Mouse (Mus musculus) ovary, postnatal 14 days (tissue): Measurements from ENCODE around the gene 1700001C19Rik.
"Not testable (repeated sequence)": the region's sequence is repeated elsewhere in the genome, so short reads cannot be mapped to it uniquely, and the experiment has no call there.

ENCODE experiments used
- DNase-seq: peaks from one replicate; pipeline ENCODE4 v3.0.0; 2022; ENCODE audit warnings: low spot score

1700001C19Rik gene

GRCm38 (mm10) chr17:47430815-47431214 lies 6.4 kb downstream of the 1700001C19Rik start:
- DNase-seq = no peak

DNA sequence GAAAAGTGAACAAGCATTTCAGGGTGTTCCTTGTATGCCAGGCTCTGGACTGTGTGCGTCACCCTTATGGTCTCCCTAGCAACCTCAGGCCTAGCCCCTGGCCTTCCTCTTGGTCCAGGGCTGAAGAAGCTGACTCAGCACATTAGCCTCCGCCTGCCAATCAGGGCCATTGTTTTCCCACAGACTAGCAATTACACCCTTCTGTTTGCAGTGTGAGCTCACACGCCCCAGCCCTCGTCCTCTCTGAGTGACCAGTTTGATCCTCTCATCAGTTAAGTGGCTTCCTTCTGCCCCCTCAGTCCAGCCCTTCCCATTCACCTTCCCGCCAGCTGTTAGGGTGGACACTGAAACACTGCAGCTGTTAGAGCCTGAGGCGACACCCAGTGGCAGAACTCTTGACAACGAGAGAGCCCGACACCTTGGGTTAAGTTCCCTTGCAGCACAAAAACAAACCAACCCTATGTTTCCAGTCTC lies 8.3 kb downstream of the 1700001C19Rik start:
- peak; percentile 29 for DNase-seq

DNA sequence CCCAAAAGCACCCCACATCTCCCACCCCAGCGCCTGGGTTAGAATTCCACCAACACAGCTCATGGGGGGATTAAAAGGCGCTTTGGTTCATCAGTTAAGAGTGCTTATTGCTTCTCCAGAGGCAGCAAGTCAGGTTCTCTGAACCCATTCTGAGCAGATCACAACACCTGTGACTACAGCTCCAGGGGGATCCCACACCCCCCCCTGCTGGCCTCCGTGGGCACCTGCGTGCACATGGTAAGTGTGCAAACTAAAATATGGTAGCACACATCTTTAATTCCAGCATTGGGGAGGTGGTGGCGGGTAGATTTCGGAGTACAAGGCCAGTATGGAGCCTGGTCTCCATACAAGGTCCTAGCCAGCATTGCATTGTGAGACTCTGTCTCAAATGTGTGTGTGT lies 9.9 kb downstream of the 1700001C19Rik start:
- no peak for DNase-seq

GRCm38 (mm10) chr17:47424186-47424585 lies 13.0 kb downstream of the 1700001C19Rik start:
- no peak for DNase-seq

- not testable (repeated sequence) for DNase-seq
Measured at GRCm38 (mm10) chr17:47422616-47423015, 14.6 kb downstream of the 1700001C19Rik start.

- no peak for DNase-seq
Measured at GRCm38 (mm10) chr17:47421566-47421965, 15.6 kb downstream of the 1700001C19Rik start.

GRCm38 (mm10) chr17:47420195-47420594 lies 17.0 kb downstream of the 1700001C19Rik start:
- DNase-seq = no peak

DNA sequence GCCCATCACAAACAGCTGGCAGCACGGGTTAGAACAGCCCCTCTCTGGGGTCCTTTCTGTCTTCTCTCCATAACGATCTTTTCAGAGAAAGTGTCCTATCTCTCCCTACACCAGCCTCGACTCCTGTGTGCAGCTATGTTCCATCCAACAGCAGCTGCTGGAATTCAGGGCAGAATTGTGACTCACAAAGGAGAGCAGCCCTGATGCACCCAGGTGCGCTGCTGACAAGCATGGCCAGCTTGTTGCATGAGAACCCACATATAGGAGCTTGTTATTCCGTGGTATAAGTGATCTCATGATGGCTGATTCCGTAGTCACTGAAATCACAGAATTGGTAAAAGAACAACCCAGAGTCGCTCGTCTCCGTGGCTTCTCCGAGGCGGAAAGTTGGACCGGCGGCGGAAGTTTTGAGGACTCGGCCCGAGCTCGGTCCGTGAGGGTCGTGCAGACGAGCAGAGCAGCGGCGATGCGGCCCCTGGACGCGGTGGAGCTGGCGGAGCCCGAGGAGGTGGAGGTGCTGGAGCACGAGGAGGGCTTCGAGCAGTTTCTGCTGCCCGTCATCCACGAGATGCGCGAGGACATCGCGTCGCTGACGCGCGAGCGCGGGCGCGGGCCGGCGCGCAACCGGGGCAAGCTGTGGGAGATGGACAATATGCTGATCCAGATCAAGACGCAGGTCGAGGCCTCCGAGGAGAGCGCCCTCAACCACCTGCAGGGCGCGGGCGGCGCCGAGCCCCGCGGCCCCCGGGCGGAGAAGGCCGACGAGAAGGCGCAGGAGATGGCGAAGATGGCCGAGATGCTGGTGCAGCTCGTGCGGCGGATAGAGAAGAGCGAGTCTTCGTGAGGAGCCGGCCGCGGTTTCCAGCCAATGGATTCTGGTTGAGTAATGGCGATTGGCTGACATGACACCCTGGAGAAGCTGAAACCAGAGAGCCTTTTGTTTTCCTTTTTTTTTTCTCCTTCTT lies 27.0 kb downstream of the 1700001C19Rik start:
- DNase-seq = not testable (repeated sequence)

- DNase-seq = peak; percentile 59
Measured at GRCm38 (mm10) chr17:47408558-47408898, 28.6 kb downstream of the 1700001C19Rik start.

- DNase-seq = no peak
Measured at GRCm38 (mm10) chr17:47407717-47408557, 29.2 kb downstream of the 1700001C19Rik start.

- no peak for DNase-seq
Measured at GRCm38 (mm10) chr17:47400451-47400850, 36.7 kb downstream of the 1700001C19Rik start, which contains the start of gene Guca1a. Gene Guca1a, minus strand, starts transcription at chr17:47400584.

- no peak for DNase-seq
Measured at GRCm38 (mm10) chr17:47399091-47399490, 38.1 kb downstream of the 1700001C19Rik start.

DNA sequence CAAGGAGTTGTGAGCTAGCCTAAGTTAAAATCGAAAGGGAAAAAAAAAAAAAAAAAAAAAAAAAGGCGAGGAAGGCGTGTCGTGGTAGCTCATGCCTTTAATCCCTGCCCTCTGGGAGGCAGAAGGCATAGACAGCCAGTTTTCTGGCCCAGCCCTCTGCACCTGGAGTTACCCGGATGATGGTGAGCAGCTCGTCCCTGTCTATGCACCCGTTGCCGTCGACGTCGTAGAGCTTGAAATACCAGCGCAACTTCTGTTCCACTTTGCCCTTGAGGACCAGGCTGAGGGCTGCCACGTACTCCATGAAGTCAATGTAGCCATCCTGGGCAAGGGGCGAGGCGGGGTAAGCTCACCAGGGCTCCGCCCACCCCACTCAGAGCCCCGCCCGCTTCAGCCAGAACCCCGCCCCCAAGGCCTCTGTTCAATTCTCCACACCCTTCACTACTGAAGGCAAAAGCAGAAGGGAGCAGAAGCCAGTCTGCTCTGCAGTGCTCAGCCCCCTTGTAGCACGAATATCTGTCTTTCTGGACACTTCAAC lies 41.7 kb downstream of the 1700001C19Rik start:
- peak; percentile 37 for DNase-seq

DNA sequence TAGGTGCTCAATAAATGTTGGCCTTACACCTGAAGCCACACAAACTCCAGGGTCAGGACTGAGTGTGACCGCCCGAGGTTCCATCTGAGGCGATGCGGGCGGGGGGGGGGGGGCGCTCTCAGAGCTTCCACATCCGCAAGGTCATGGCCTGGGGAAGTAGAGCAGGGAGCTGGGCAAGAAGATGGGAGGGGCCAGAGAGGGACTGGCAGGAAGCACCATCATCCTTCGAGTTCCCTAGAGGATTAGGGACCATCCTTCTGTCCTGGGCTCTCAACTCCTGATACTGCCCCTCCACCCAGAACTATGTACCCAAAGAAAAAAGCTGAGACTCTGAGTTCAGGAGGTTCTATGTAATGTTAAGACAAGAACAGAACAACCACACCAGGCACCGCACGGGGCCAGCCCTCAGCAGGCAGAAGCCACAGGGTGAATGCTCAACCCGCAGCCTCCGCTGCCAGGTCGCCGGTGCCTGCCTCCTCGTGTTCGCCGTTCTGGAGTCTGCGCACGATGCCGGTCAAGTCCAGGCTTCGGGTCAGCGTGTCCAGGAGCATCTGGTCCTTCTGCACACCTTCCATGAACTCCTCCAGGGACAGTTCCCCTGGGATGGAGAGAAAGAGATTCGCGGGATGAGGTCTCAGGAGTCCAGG lies 42.8 kb downstream of the 1700001C19Rik start:
- no peak for DNase-seq

DNA sequence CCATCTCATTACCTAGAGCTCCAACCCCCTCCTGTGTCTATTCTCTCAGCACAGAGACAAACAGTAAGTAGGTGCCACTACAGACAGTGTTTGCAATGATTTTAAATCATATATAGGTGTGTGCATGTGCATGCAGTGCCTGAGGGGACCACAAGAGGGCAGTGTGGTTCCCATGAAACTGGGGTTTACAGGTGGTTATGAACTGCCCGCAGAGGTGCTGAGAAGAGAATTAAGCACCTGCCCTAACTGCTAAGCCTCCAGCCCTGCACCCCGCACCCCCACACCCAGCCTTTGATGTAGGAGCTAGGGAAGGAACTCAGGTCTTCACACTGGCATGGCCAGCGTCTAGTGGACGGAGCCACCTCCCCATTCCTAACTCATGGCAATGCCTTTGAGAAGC lies 50.5 kb downstream of the 1700001C19Rik start:
- peak; percentile 56 for DNase-seq

- DNase-seq = no peak
Measured at GRCm38 (mm10) chr17:47385145-47385544, 52.0 kb downstream of the 1700001C19Rik start, which contains the start of gene Guca1b. Gene Guca1b, plus strand, starts transcription at chr17:47385393.

GRCm38 (mm10) chr17:47384064-47384463 lies 53.1 kb downstream of the 1700001C19Rik start:
- DNase-seq = no peak

DNA sequence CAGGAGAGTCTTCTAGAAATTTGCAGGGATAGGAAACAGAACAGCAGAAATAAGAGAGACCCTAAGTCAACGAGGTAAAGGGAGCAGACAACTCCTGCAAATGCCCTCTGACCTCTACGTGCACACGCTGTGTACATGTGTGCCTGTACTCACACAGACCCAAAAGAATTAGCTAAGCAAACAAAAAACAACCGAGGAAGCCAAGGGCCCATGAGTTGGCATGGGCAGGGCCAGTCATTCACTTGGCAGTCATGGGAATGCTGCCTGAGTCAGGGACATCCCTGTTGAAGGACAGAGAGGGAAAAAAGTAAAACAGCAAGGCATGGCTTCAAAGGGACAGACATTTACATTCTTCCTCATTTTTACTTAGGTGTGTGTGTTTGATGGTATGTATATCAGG lies 53.9 kb downstream of the 1700001C19Rik start:
- DNase-seq = no peak

GRCm38 (mm10) chr17:47381917-47382316 lies 55.3 kb downstream of the 1700001C19Rik start:
- no peak for DNase-seq

GRCm38 (mm10) chr17:47378133-47378532 lies 59.0 kb downstream of the 1700001C19Rik start:
- no peak for DNase-seq

GRCm38 (mm10) chr17:47376779-47377280 lies 60.3 kb downstream of the 1700001C19Rik start:
- no peak for DNase-seq
